ENCODE assay signal across 17 mouse cellular contexts in the genomic region with DNA sequence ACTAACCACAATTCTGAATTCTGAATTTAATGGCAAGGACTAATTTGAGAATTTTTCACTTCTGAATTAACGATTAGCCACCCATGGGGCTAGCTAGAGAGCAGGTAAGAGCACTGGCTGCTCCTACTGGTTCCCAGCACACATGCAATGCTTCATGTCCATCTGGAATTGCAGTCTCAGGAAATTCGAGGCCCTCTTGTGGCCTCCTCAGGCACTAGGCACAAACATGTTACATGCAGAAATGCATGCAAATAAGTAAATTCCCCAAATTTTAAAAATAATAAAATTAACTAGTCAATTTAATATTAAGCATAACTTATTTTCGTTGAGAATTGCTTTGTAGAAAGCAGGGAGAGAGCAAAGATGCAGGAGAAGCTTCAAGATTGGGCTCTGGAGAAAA.
DNase-seq lines count a peak whose midpoint lies in the region; ATAC-seq and TF ChIP-seq lines count a peak whose summit lies in the region.
"Had no signal": no experiment of that assay in that cellular context is flagged by ENCODE, and none has a peak within 500 bp of the region (broad histone marks: within the 10 kb centered on the region; RNA-seq: fewer than 3 reads in every experiment).

No protein-coding gene starts in this region.

- H3K36me3 ChIP-seq in kidney, embryonic 14.5 days (ENCODE audit: control insufficient read depth, insufficient read depth, low read length) = no peaks in the 10 kb centered on the region
- no peaks in the 10 kb centered on the region for H3K36me3 ChIP-seq in midbrain, postnatal 0 days (ENCODE audit: insufficient read depth, low read length)
- no peaks in the 10 kb centered on the region for H3K36me3 ChIP-seq in midbrain, embryonic 15.5 days (replicated peaks)
- H3K36me3 ChIP-seq: forebrain, embryonic 12.5 days; heart, embryonic 13.5 days had no signal

- peak; percentile 27 for DNase-seq in embryo, embryonic 10 days (ENCODE audit: low spot score)
- no peak for DNase-seq in embryo, embryonic 10.5 days (ENCODE audit: low spot score)
- peak; percentile 9 for DNase-seq in kidney, postnatal 10 days
- no peak for DNase-seq in midbrain, postnatal 0 days (ENCODE audit: low spot score)
- DNase-seq in ovary, postnatal 10 days (ENCODE audit: low spot score) = no peak
- DNase-seq in cerebellum, adult 11 months = no peak
- DNase-seq: adrenal gland, postnatal 14 days; cerebellum, adult 9-10 months; heart, postnatal 36 days; kidney, postnatal 14 days; lung, adult 2 months; spleen, adult 18-20 months; thymus, adult 2 months had no signal

- H3K9ac ChIP-seq in kidney, embryonic 14.5 days (ENCODE audit: low read depth, low read length) = no peak overlapping the region
- no peak overlapping the region for H3K9ac ChIP-seq in midbrain, postnatal 0 days (replicated peaks; ENCODE audit: low read length, poor library complexity, severe bottlenecking)
- no peak overlapping the region for H3K9ac ChIP-seq in midbrain, embryonic 15.5 days
- H3K9ac ChIP-seq: forebrain, embryonic 12.5 days; heart, embryonic 13.5 days had no signal

- 77% methylated on average over 3 of the region's 3 CpGs for WGBS in kidney, embryonic 14.5 days
- WGBS in midbrain, postnatal 0 days = 72% methylated on average over 3 of the region's 3 CpGs
- 71% methylated on average over 3 of the region's 3 CpGs for WGBS in midbrain, embryonic 15.5 days

- peak; percentile 34; the same call in 1 of the 2 replicates for TF ChIP-seq CTCF in midbrain, postnatal 0 days (IDR thresholded peaks at IDR 0.05)

- no peak overlapping the region for H3K4me2 ChIP-seq in kidney, embryonic 14.5 days (replicated peaks; ENCODE audit: low read depth, low read length)
- H3K4me2 ChIP-seq in midbrain, postnatal 0 days (ENCODE audit: low read depth, low read length, poor library complexity, severe bottlenecking) = no peak overlapping the region
- no peak overlapping the region for H3K4me2 ChIP-seq in midbrain, embryonic 15.5 days
- H3K4me2 ChIP-seq: forebrain, embryonic 12.5 days; heart, embryonic 13.5 days had no signal

- no peaks in the 10 kb centered on the region for H3K4me1 ChIP-seq in kidney, embryonic 14.5 days (ENCODE audit: control insufficient read depth, insufficient read depth, low read length)
- no peaks in the 10 kb centered on the region for H3K4me1 ChIP-seq in midbrain, postnatal 0 days (ENCODE audit: insufficient read depth, low read length)
- H3K4me1 ChIP-seq in midbrain, embryonic 15.5 days = no peaks in the 10 kb centered on the region
- H3K4me1 ChIP-seq: heart, embryonic 13.5 days had no signal

- no peaks in the 10 kb centered on the region for H3K9me3 ChIP-seq in kidney, embryonic 14.5 days (ENCODE audit: control insufficient read depth, low read length)
- no peaks in the 10 kb centered on the region for H3K9me3 ChIP-seq in midbrain, postnatal 0 days (ENCODE audit: low read length)
- no peaks in the 10 kb centered on the region for H3K9me3 ChIP-seq in midbrain, embryonic 15.5 days
- H3K9me3 ChIP-seq: forebrain, embryonic 12.5 days; heart, embryonic 13.5 days had no signal

- H3K27me3 ChIP-seq in kidney, embryonic 14.5 days (ENCODE audit: control insufficient read depth, insufficient read depth, low read length) = no peaks in the 10 kb centered on the region
- no peaks in the 10 kb centered on the region for H3K27me3 ChIP-seq in midbrain, postnatal 0 days (ENCODE audit: insufficient read depth, low read length)
- no peaks in the 10 kb centered on the region for H3K27me3 ChIP-seq in midbrain, embryonic 15.5 days (replicated peaks)
- H3K27me3 ChIP-seq: forebrain, embryonic 12.5 days; heart, embryonic 13.5 days had no signal

- no peak overlapping the region for H3K4me3 ChIP-seq in kidney, embryonic 14.5 days (ENCODE audit: low read length)
- H3K4me3 ChIP-seq in midbrain, postnatal 0 days (ENCODE audit: low read depth, low read length) = no peak overlapping the region
- no peak overlapping the region for H3K4me3 ChIP-seq in midbrain, embryonic 15.5 days
- H3K4me3 ChIP-seq: forebrain, embryonic 12.5 days; heart, embryonic 13.5 days had no signal

- H3K27ac ChIP-seq in kidney, embryonic 14.5 days (ENCODE audit: low read depth, low read length) = no peak overlapping the region
- no peak overlapping the region for H3K27ac ChIP-seq in midbrain, postnatal 0 days (ENCODE audit: low read depth, low read length)
- H3K27ac ChIP-seq in midbrain, embryonic 15.5 days = no peak overlapping the region
- H3K27ac ChIP-seq: forebrain, embryonic 12.5 days; heart, embryonic 13.5 days had no signal

- no peak for ATAC-seq in kidney, embryonic 14.5 days (ENCODE audit: low FRiP score, low TSS enrichment)
- ATAC-seq in midbrain, postnatal 0 days (ENCODE audit: low FRiP score) = no peak
- no peak for ATAC-seq in midbrain, embryonic 15.5 days (replicated peaks)

Comparison
In these comparisons a context has a peak if more than half of its experiments do, and no peak if none do; other contexts are left out.
1. DNase-seq: peak in embryo, embryonic 10 days (single experiment) and kidney, postnatal 10 days (single experiment); none in embryo, embryonic 10.5 days (single experiment), midbrain, postnatal 0 days (single experiment), ovary, postnatal 10 days (single experiment) and cerebellum, adult 11 months (single experiment).